Mouse (Mus musculus) limb, embryonic 14.5 days (tissue): Measurements from ENCODE around the gene Gnai2. TPM values are rescaled to one million over a fixed set of nuclear protein-coding genes. Genes with fewer than 3 reads are reported as not detected.
A peak's percentile ranks its signal among the peaks of the same experiment; 100 is the strongest.

Experiments
- ATAC-seq: fragments of 200-750 bp; cut with Nextera tagmentation; 2 replicates; pipeline ENCODE4 v1.8.0; 2017; ENCODE audit warnings: low read depth, moderate number of reproducible peaks, moderate TSS enrichment; ENCODE audit not compliant: low FRiP score
- DNase-seq: peaks from one replicate; pipeline ENCODE4 v3.0.0-alpha.2; 2015; ENCODE audit warnings: low spot score
- H3K27ac ChIP-seq: fragments of 300-500 bp; sonication (generic); replicated peaks from 2 replicates; pipeline ENCODE4 v1.5.1; 2014; ENCODE audit warnings: low read depth, mild to moderate bottlenecking, low read length, moderate library complexity, mixed read lengths
- H3K27me3 ChIP-seq: fragments of 300-500 bp; sonication (generic); 2 replicates; pipeline ENCODE4 v1.6.1; 2014; ENCODE audit warnings: low read length, mixed read lengths; ENCODE audit not compliant: control insufficient read depth, insufficient read depth
- H3K36me3 ChIP-seq: fragments of 300-500 bp; sonication (generic); 2 replicates; pipeline ENCODE4 v1.6.1; 2014; ENCODE audit warnings: mild to moderate bottlenecking, low read length, moderate library complexity, mixed read lengths; ENCODE audit not compliant: control insufficient read depth, insufficient read depth
- H3K4me1 ChIP-seq: fragments of 300-500 bp; sonication (generic); 2 replicates; pipeline ENCODE4 v1.6.1; 2014; ENCODE audit warnings: antibody characterized with exemption, low read length, mixed read lengths; ENCODE audit not compliant: control insufficient read depth, insufficient read depth
- H3K4me2 ChIP-seq: fragments of 300-500 bp; sonication (generic); replicated peaks from 2 replicates; pipeline ENCODE4 v1.6.1; 2014; ENCODE audit warnings: low read depth, mild to moderate bottlenecking, low read length, moderate library complexity; ENCODE audit not compliant: severe bottlenecking
- H3K4me3 ChIP-seq: fragments of 300-500 bp; sonication (generic); replicated peaks from 2 replicates; pipeline ENCODE4 v1.5.1; 2014; ENCODE audit warnings: low read length
- H3K9ac ChIP-seq: fragments of 300-500 bp; sonication (generic); 2 replicates; pipeline ENCODE4 v1.6.1; 2014; ENCODE audit warnings: mild to moderate bottlenecking, low read depth, low read length, moderate library complexity; ENCODE audit not compliant: severe bottlenecking
- H3K9me3 ChIP-seq: fragments of 300-500 bp; sonication (generic); 2 replicates; pipeline ENCODE4 v1.6.1; 2016; ENCODE audit warnings: low read length; ENCODE audit not compliant: control insufficient read depth
- POLR2A ChIP-seq: fragments of 200-500 bp; IDR thresholded peaks from 2 replicates; pipeline ENCODE4 v1.8.0; 2012; ENCODE audit warnings: inconsistent platforms, mild to moderate bottlenecking, moderate library complexity, borderline replicate concordance; ENCODE audit not compliant: insufficient read depth, insufficient read length; ENCODE audit errors: extremely low read depth
- WGBS: fragments of 180-500 bp; shearing (Covaris S2); extraction: QIAGEN DNeasy Blood & Tissue Kit; methylation state at CpG from one replicate; pipeline ENCODE4 v1.1.7; 2014; 5-methylcytosine and 5-hydroxymethylcytosine counted together
- polyA plus RNA-seq, 2 experiments: library from polyadenylated mRNA; depleted of rRNA in 1 of 2; stranded (reverse) in 1 of 2; unstranded in 1 of 2; fragments of >200 nt; fragmentation: Nextera tagmentation in 1 of 2; extraction: Ambion mirVana in 1 of 2; gene quantifications; 2 replicates each; pipeline versions ENCODE4 v1.2.1 to v1.2.3; 2012 to 2014

Gnai2 gene
- polyA plus RNA-seq, 2 experiments = 392 to 496 TPM

GRCm38 (mm10) chr9:107665308-107665707, 30.1 kb upstream of the Gnai2 start:
- ATAC-seq (no peak), DNase-seq (no peak)
- no peaks in the 10 kb centered on the region for H3K36me3 ChIP-seq
- H3K9me3 ChIP-seq = no peaks in the 10 kb centered on the region
- H3K4me1 ChIP-seq = peaks cover 8% of the 10 kb centered on the region
- H3K27me3 ChIP-seq = peaks cover 4% of the 10 kb centered on the region; the same call in 1 of the 2 replicates
- no peak overlapping the region for H3K4me3 ChIP-seq
- TF ChIP-seq POLR2A = no peak
- 86% methylated on average over 7 of the region's 7 CpGs for WGBS
- H3K27ac ChIP-seq = no peak overlapping the region
- no peak overlapping the region for H3K9ac ChIP-seq
- H3K4me2 ChIP-seq = no peak overlapping the region

- Histone ChIP-seq H3K9me3 (no peaks in the 10 kb centered on the region), H3K27me3 (peaks cover 4% of the 10 kb centered on the region; the same call in 1 of the 2 replicates), H3K27ac (no peak overlapping the region), H3K9ac (no peak overlapping the region), H3K4me1 (peaks cover 8% of the 10 kb centered on the region), H3K4me2 (no peak overlapping the region), H3K4me3 (no peak overlapping the region), H3K36me3 (no peaks in the 10 kb centered on the region)
- ATAC-seq (no peak), DNase-seq (no peak)
- no peak for TF ChIP-seq POLR2A
- 69% methylated on average over 9 of the region's 9 CpGs for WGBS
These were observed 28.4 kb upstream of the Gnai2 start for GRCm38 (mm10) chr9:107663525-107663924.

GRCm38 (mm10) chr9:107662342-107662741, 27.2 kb upstream of the Gnai2 start:
- WGBS = 73% methylated on average over 8 of the region's 8 CpGs
- peaks cover 8% of the 10 kb centered on the region for H3K4me1 ChIP-seq

GRCm38 (mm10) chr9:107660777-107661176, 25.6 kb upstream of the Gnai2 start:
- H3K4me2 ChIP-seq = no peak overlapping the region
- no peak overlapping the region for H3K27ac ChIP-seq
- 55% methylated on average over 3 of the region's 3 CpGs for WGBS
- DNase-seq (no peak), ATAC-seq (no peak)
- no peaks in the 10 kb centered on the region for H3K36me3 ChIP-seq
- H3K27me3 ChIP-seq = no peaks in the 10 kb centered on the region; the same call in 1 of the 2 replicates
- H3K9ac ChIP-seq = no peak overlapping the region
- TF ChIP-seq POLR2A = no peak
- H3K4me1 ChIP-seq = no peaks in the 10 kb centered on the region
- no peak overlapping the region for H3K4me3 ChIP-seq
- H3K9me3 ChIP-seq = no peaks in the 10 kb centered on the region

More at GRCm38 (mm10) chr9:107662342-107662741, 27.2 kb upstream of the Gnai2 start:
- DNase-seq = no peak
- no peak for TF ChIP-seq POLR2A
- no peak overlapping the region for H3K9ac ChIP-seq
- H3K9me3 ChIP-seq = no peaks in the 10 kb centered on the region
- H3K36me3 ChIP-seq = no peaks in the 10 kb centered on the region
- H3K27me3 ChIP-seq = peaks cover 4% of the 10 kb centered on the region; the same call in 1 of the 2 replicates
- H3K27ac ChIP-seq = no peak overlapping the region
- no peak for ATAC-seq
- H3K4me3 ChIP-seq = no peak overlapping the region
- no peak overlapping the region for H3K4me2 ChIP-seq

- Histone ChIP-seq H3K4me1 (no peaks in the 10 kb centered on the region), H3K27ac (no peak overlapping the region), H3K27me3 (no peaks in the 10 kb centered on the region), H3K4me2 (no peak overlapping the region), H3K4me3 (no peak overlapping the region), H3K36me3 (no peaks in the 10 kb centered on the region), H3K9me3 (no peaks in the 10 kb centered on the region), H3K9ac (peak overlapping the region; percentile 21; the same call in 1 of the 2 replicates)
- 86% methylated on average over 3 of the region's 3 CpGs for WGBS
- DNase-seq = no peak
- no peak for ATAC-seq
- no peak for TF ChIP-seq POLR2A
These were observed 24.8 kb upstream of the Gnai2 start for GRCm38 (mm10) chr9:107659961-107660360.

DNA sequence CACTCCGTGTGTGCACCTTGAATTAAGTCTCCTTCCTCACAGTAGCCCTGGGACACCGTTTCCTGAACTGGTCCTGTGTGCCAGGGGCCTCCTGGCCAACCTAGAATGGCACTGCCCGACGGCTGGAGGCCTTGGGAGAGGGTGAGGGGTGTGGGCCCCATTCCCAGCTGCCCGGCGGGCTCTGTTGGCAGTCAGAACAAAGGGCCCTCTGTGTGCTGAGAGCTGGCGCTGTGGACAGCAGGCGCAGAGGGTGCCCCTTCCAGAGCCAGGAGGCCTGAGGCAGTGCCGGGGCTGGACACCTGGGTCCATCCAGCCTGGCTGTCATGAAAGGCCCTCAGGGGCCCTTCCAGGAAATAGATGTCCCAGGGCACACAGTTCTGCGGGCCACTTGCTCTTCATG, 24.4 kb upstream of the Gnai2 start:
- Histone ChIP-seq H3K27ac (no peak overlapping the region), H3K4me1 (no peaks in the 10 kb centered on the region), H3K9ac (peak overlapping the region; percentile 21; the same call in 1 of the 2 replicates), H3K36me3 (no peaks in the 10 kb centered on the region), H3K9me3 (no peaks in the 10 kb centered on the region), H3K4me3 (no peak overlapping the region), H3K27me3 (no peaks in the 10 kb centered on the region), H3K4me2 (no peak overlapping the region)
- DNase-seq (no peak), ATAC-seq (0 out of 2 replicates have a peak, but pooled peaks have one; percentile 27)
- no peak for TF ChIP-seq POLR2A
- 78% methylated on average over 8 of the region's 10 CpGs for WGBS
